Mouse (Mus musculus) liver, embryonic 14.5 days (tissue): ENCODE data around the gene Zfp740.

Experiments used
- CTCF ChIP-seq: IDR thresholded peaks from 2 replicates; pipeline ENCODE4 v1.5.1; 2016; ENCODE audit warnings: antibody characterized with exemption, low read depth, control low read depth
- EP300 ChIP-seq: IDR thresholded peaks from 2 replicates; pipeline ENCODE4 v1.6.1; 2016; ENCODE audit warnings: antibody characterized with exemption, low read depth

- TF ChIP-seq CTCF: no peak
- TF ChIP-seq EP300: no peak
Measured at GRCm38 (mm10) chr15:102175736-102176319, 27.2 kb upstream of the Zfp740 start.
